Mouse (Mus musculus) 3T3-L1 (cell line): Measurements from ENCODE around the gene Gm973.

Source experiments
- DNase-seq: peaks from one replicate; pipeline ENCODE4 v3.0.0-alpha.2; 2015; ENCODE audit warnings: low read depth, low spot score

The Gm973 gene

GRCm38 (mm10) chr1:59516026-59516917, at the start of gene Gm973:
Gm973 (plus strand) TSS chr1:59516264.
- DNase-seq, result no peak

GRCm38 (mm10) chr1:59469170-59469569, 46.9 kb upstream of the Gm973 start:
- DNase-seq, result no peak

GRCm38 (mm10) chr1:59470766-59471165, 45.3 kb upstream of the Gm973 start:
- no peak for DNase-seq

GRCm38 (mm10) chr1:59472368-59473180, 43.5 kb upstream of the Gm973 start:
- no peak for DNase-seq

GRCm38 (mm10) chr1:59473181-59473555, 42.9 kb upstream of the Gm973 start:
- DNase-seq, result no peak

- DNase-seq, result no peak
Observed at GRCm38 (mm10) chr1:59475618-59476017, 40.4 kb upstream of the Gm973 start.

- no peak for DNase-seq
Observed at GRCm38 (mm10) chr1:59478911-59479310, 37.2 kb upstream of the Gm973 start.

GRCm38 (mm10) chr1:59480821-59481455, 35.1 kb upstream of the Gm973 start:
- DNase-seq, result peak; percentile 66

GRCm38 (mm10) chr1:59481456-59482291, 34.4 kb upstream of the Gm973 start:
- DNase-seq, result peak; percentile 98

- peak; percentile 73 for DNase-seq
Observed at GRCm38 (mm10) chr1:59482331-59482695, 33.8 kb upstream of the Gm973 start, which contains the start of gene Fzd7. Fzd7 (plus strand) TSS chr1:59482424.

GRCm38 (mm10) chr1:59482696-59483520, 33.2 kb upstream of the Gm973 start:
- DNase-seq, result peak; percentile 47

- peak; percentile 48 for DNase-seq
Observed at GRCm38 (mm10) chr1:59483521-59484245, 32.4 kb upstream of the Gm973 start.

GRCm38 (mm10) chr1:59484314-59484713, 31.8 kb upstream of the Gm973 start:
- no peak for DNase-seq

GRCm38 (mm10) chr1:59484791-59485785, 31.0 kb upstream of the Gm973 start:
- no peak for DNase-seq

- DNase-seq, result no peak
Observed at GRCm38 (mm10) chr1:59485803-59486202, 30.3 kb upstream of the Gm973 start.

- peak; percentile 86 for DNase-seq
Observed at GRCm38 (mm10) chr1:59487651-59488051, 28.4 kb upstream of the Gm973 start.

GRCm38 (mm10) chr1:59488481-59488880, 27.6 kb upstream of the Gm973 start:
- DNase-seq, result no peak

GRCm38 (mm10) chr1:59488991-59489390, 27.1 kb upstream of the Gm973 start:
- no peak for DNase-seq
